Mouse (Mus musculus) embryonic fibroblast, embryonic 13.5 days (primary cell): ENCODE results near the gene Cbl. TPM values are rescaled to one million over a fixed set of nuclear protein-coding genes. Genes with fewer than 3 reads are reported as not detected.

Experiments
- H3K27ac ChIP-seq: 2 replicates; pipeline ENCODE4 v1.5.1; 2012; ENCODE audit warnings: low read length, control low read depth, inconsistent platforms; ENCODE audit not compliant: insufficient read depth
- H3K4me1 ChIP-seq: 2 replicates; pipeline ENCODE4 v1.6.1; 2011; ENCODE audit warnings: low read length; ENCODE audit not compliant: control insufficient read depth, insufficient read depth
- H3K4me3 ChIP-seq: 2 replicates; pipeline ENCODE4 v1.5.1; 2011; ENCODE audit warnings: mild to moderate bottlenecking, control low read depth, low read length; ENCODE audit not compliant: insufficient read depth
- CTCF ChIP-seq: IDR thresholded peaks from 2 replicates; pipeline ENCODE4 v1.5.1; 2011; ENCODE audit warnings: mild to moderate bottlenecking, control low read depth, low read length, moderate library complexity, borderline replicate concordance; ENCODE audit not compliant: insufficient read depth
- POLR2A ChIP-seq: IDR thresholded peaks from 2 replicates; pipeline ENCODE4 v1.6.1; 2011; ENCODE audit warnings: low read depth, mild to moderate bottlenecking, control low read depth, low read length, moderate library complexity
- polyA plus RNA-seq: library from polyadenylated mRNA; stranded (reverse); fragments of >200 nt; gene quantifications from 2 replicates; pipeline ENCODE4 v1.2.4, GENCODE M21; 2011; ENCODE audit warnings: low read depth; ENCODE audit not compliant: missing spikeins, insufficient read length

The Cbl gene
- polyA plus RNA-seq, 1 experiment = 44.1 TPM

DNA sequence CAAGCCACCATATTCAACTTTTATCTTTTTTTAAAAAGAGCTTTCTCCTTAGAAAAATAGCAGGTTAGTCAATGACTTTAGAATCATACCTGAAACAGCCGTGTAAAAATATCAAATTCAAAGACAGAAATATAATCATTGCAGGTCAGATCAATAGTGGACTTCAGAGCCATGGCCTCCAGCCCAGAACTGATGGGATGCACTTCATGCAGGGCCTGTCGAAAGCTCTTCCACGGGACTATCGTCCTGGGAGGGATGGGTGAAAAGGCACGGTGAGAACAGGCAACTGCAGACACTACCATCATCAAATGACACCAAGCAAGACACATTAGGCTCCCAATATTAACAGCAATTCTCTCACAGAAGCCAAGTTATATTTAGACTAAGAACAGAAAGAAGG, 64.9 kb downstream of the Cbl start:
- TF ChIP-seq POLR2A = no peak
- TF ChIP-seq CTCF = no peak
- H3K4me1 ChIP-seq = no peaks in the 10 kb centered on the region
- no peak overlapping the region for H3K27ac ChIP-seq
- no peak overlapping the region for H3K4me3 ChIP-seq

DNA sequence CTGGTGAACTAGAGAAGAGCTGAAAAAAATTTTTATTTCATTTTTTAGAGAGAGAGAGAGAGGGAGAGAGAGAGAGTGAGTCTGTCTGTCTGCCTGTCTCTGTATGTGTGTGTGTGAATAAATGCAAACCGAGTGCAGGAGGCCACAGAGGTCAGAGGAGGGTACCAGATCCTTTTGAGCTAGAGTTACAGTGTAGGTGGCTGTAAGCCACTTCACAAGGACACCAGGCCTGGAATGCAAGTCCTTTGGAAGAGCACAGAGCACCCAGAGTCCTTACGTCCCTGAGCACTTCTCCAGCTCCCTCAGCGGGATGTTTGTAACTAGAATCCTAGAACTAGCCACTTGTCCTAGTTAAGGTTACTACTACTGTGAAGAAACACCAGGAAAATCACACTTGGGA, 74.0 kb downstream of the Cbl start:
- H3K4me3 ChIP-seq = no peak overlapping the region
- no peak for TF ChIP-seq POLR2A
- TF ChIP-seq CTCF = no peak
- no peaks in the 10 kb centered on the region for H3K4me1 ChIP-seq
- no peak overlapping the region for H3K27ac ChIP-seq

DNA sequence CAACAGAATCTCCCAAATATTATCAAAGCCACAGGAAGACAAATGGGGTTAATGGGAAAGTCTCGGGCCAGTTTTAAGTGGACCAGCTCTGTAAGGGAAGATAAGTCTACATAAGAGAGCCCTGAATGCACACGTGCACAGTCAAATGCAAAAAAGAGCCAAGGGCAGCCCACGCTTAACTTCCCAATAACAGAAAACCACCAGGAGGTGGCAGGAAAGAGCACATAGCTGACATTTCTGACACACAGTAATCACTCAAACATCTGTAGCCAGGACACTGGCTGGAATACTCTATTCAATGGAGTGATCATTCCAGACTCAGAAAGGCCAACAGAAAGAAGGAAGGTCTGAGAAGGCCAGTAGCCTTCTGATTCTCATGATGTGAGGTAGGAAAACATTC, 86.6 kb downstream of the Cbl start:
- Histone ChIP-seq H3K4me3 (no peak overlapping the region), H3K27ac (0 out of 2 replicates have a peak overlapping the region, but pooled peaks have one; percentile 40), H3K4me1 (peaks cover 2% of the 10 kb centered on the region; the same call in 1 of the 2 replicates)
- TF ChIP-seq CTCF = no peak
- TF ChIP-seq POLR2A = no peak

DNA sequence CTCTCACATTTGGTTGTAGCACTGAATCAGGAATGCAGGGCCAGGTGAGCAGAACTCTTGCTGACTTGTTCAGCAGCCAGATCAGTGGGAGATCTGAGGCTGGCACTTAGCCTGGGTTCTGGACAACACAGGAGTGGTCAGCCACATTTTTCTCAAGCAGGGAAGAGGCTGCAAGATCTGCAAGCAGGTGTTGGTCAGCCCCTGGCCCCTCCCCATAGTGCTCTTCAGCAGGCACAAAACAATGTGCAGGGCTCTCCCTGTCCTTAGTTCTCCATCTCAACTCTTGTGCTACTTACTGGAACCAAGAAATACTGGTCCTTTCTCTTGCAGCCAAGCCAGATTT, 89.2 kb downstream of the Cbl start:
- peaks cover 2% of the 10 kb centered on the region; the same call in 1 of the 2 replicates for H3K4me1 ChIP-seq
- no peak overlapping the region for H3K27ac ChIP-seq

DNA sequence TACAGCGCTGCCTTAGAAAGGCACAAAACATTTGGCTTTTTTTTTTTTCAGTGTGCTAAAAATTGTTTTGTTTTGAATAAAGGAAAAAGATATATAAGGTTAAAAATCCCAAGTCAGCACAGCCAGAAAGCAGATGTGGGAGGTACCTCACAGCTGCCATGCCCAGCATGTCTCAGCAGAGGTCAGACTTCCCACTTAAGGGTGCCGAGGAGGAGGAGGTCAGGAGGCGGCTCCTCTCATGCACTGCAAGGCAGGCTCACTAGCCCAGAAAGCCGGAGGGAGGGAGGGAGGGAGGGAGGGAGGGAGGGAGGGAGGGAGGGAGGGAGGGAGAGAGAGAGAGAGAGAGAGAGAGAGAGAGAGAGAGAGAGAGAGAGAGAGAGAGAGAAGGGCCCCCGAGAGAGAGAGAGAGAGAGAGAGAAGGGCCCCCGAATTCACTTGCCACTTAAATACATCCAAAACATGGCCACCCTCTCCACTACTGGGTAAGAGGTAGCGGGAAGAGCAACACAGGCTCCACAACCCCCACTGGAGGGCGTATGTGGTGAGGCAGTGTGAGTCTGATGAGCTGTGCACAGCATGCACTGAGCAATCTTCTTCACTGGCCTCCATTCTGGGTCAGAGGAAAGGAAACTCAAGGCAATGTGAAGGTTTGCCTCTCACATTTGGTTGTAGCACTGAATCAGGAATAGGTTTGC, 89.7 kb downstream of the Cbl start:
- Histone ChIP-seq H3K4me3 (no peak overlapping the region), H3K4me1 (peaks cover 2% of the 10 kb centered on the region; the same call in 1 of the 2 replicates), H3K27ac (no peak overlapping the region)
- TF ChIP-seq CTCF (peak; percentile 33; the same call in 1 of the 2 replicates), POLR2A (no peak)

More for the DNA sequence above, 89.2 kb downstream of the Cbl start:
- H3K4me3 ChIP-seq = no peak overlapping the region
- TF ChIP-seq CTCF (no peak), POLR2A (no peak)

DNA sequence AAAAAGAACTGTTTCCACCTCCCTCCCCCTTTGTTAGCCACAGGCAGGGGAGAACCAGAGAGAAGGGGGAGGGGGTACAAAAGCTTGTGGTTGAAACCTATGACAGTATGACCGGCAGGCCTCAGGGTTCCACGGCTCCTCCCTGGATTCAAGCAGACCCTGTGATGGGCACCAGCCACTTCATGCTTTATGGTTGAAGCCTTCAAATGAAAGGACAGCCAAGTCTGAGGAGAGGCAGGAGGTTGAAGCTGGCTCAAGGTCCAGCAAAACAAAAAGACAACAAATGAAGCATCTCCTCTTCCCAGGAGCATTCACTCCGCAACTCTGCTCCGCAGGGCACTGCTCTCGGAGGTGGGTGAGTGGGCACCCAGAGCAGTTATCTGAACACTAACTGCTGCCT, 90.4 kb downstream of the Cbl start:
- no peak for TF ChIP-seq POLR2A
- TF ChIP-seq CTCF = no peak
- Histone ChIP-seq H3K27ac (peak overlapping the region; percentile 31; the same call in 1 of the 2 replicates), H3K4me1 (peaks cover 2% of the 10 kb centered on the region; the same call in 1 of the 2 replicates), H3K4me3 (no peak overlapping the region)

DNA sequence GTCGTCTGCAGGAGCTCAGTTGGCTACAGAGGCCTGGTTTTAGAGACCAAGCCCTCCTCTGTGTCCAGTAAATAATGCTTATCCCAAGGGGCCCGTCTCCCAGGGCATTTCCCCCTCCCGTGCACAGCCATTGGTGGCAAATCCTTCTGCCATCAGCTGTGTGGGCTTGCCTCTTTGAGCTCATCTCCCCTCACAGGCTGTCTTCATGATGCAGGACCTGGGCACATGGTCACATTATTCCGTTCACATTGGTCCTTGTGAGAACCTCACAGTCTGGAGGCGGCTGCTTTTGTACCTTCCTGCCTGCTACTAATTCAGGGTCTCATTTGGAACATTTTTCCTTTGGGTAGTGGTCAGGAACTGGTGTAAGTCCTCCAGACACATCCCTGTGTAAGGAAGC, 91.9 kb downstream of the Cbl start:
- Histone ChIP-seq H3K27ac (no peak overlapping the region), H3K4me3 (no peak overlapping the region), H3K4me1 (no peaks in the 10 kb centered on the region)
- TF ChIP-seq POLR2A (no peak), CTCF (no peak)

DNA sequence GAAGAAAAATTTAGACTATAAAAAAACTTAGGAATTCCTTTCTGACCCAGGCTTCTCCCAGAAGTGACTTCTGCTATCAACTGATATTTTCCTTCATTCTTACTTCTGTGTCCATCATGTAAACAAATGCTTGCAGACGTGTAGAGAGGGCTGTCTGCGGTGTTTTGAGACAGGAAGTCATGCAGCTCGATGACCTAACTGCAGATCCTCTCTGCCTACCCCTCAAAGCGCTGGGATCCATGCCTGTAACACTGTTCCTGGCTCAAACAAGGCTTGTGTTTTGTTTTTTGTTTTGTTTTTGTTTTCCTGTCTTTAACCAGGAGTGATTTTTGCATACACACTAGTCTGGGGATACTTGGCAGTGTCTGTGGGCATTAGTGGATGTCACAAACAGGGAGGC, 96.0 kb downstream of the Cbl start:
- no peaks in the 10 kb centered on the region for H3K4me1 ChIP-seq
- H3K27ac ChIP-seq = no peak overlapping the region
- TF ChIP-seq POLR2A = no peak
- TF ChIP-seq CTCF = no peak
- no peak overlapping the region for H3K4me3 ChIP-seq

DNA sequence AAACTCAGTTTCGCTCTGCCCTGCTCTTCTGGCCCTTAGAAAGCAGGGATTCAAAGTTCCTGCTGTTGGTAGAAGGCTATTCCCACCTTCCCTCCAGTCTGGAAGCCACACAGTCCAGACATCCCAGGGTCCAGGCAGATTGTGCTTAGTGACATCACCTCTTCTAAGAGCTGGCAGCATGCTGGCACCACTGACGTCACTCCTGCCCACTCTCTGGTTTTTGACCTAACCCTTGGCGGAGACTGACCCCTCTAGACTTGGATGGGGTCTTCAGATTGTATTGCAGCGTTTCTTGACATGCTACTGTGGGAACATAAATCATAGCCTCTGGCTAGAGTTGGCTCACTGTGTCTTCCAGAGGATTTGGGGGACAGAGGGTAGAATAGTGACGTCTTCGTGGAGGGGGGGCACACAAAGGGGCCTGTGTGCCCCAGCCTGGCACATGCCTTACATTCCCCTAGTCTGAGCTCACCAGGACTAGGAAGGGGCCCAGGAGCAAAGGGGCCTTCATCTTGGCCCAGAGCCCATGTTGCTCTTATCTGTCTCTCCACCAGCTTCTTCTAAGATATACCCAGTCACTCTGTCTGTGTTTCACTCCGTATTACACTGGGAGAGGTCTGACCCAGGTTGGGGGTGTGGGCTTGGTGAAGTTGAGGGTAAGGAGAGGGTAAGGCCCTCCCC, 98.0 kb downstream of the Cbl start:
- TF ChIP-seq POLR2A = no peak
- no peak for TF ChIP-seq CTCF
- H3K27ac ChIP-seq = 0 out of 2 replicates have a peak overlapping the region, but pooled peaks have one; percentile 6
- peak overlapping the region; percentile 85 for H3K4me3 ChIP-seq
- no peaks in the 10 kb centered on the region for H3K4me1 ChIP-seq

DNA sequence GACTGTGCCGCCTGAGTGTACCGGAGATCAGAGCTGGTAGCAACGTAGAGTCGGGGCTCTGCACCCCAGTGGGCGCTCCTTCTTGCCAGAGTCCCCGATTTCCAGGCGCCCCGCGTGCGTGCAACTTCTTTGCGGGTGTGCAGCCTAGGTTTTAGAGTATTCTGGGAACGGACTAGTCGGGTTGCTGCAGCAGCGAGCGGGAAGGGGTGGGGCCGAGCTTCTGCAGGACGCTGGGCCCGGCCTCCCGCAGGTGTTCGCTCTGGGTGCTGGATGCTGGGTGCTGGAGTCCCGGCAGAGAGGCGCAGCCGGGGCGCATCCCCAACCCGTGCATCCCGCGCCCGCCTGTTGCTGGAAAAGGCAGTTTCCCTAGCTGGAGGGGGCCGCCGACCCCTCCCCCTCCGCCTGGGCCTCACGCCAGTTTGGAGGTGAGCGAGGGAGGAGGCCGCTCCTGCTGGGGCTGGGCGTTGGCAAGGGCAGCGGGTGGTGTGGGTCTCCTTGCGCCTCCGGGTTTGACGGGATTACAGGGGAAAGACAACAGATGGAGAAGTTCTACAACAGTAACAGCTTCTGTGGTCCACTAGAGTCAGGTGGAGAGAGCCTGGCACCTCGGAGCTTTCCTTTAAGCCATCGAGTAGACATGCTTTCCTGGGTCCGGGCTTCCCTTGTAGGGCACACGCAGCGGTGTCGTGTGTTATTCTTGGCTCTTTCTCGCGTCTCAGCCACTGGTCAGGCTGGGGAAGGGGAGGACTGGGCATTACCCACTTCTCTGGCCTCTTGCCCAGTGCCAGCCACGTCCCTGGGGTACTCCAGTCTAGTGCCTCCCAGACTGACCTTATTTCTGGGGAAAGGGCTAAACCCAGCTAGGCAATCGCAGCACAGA, 98.8 kb downstream of the Cbl start:
- TF ChIP-seq POLR2A = 0 out of 2 replicates have a peak, but pooled peaks have one; percentile 5
- TF ChIP-seq CTCF = no peak
- H3K4me3 ChIP-seq = peak overlapping the region; percentile 85
- H3K27ac ChIP-seq = peak overlapping the region; percentile 60; the same call in 1 of the 2 replicates
- H3K4me1 ChIP-seq = 0 out of 2 replicates have a peak, but pooled peaks cover 3% of the 10 kb centered on the region
